Mouse (Mus musculus) intestine, postnatal 0 days (tissue): ENCODE measurements around the gene Clint1. TPM values are rescaled to one million over a fixed set of nuclear protein-coding genes. Genes with fewer than 3 reads are reported as not detected.

Experiments used
- ATAC-seq: fragments of 200-750 bp; cut with Nextera tagmentation; 2 replicates; pipeline ENCODE4 v1.8.0; 2017; ENCODE audit warnings: mild to moderate bottlenecking, moderate TSS enrichment, moderate library complexity
- H3K27ac ChIP-seq: fragments of 300-500 bp; sonication (generic); 2 replicates; pipeline ENCODE4 v1.5.1; 2014; ENCODE audit warnings: mild to moderate bottlenecking, low read depth, low read length, moderate library complexity
- H3K27me3 ChIP-seq: fragments of 300-500 bp; sonication (generic); replicated peaks from 2 replicates; pipeline ENCODE4 v1.6.1; 2014; ENCODE audit warnings: low read length, mixed read lengths; ENCODE audit not compliant: control insufficient read depth, insufficient read depth
- H3K36me3 ChIP-seq: fragments of 300-500 bp; sonication (generic); 2 replicates; pipeline ENCODE4 v1.6.1; 2014; ENCODE audit warnings: mild to moderate bottlenecking, moderate library complexity; ENCODE audit not compliant: control insufficient read depth, insufficient read depth
- H3K4me1 ChIP-seq: fragments of 300-500 bp; sonication (generic); replicated peaks from 2 replicates; pipeline ENCODE4 v1.6.1; 2014; ENCODE audit warnings: antibody characterized with exemption, low read length, mixed read lengths; ENCODE audit not compliant: control insufficient read depth, insufficient read depth
- H3K4me2 ChIP-seq: fragments of 300-500 bp; sonication (generic); replicated peaks from 2 replicates; pipeline ENCODE4 v1.6.1; 2014; ENCODE audit warnings: low read depth, mild to moderate bottlenecking, moderate library complexity
- H3K4me3 ChIP-seq: fragments of 300-500 bp; sonication (generic); 2 replicates; pipeline ENCODE4 v1.5.1; 2014; ENCODE audit warnings: low read depth, low read length
- H3K9ac ChIP-seq: fragments of 300-500 bp; sonication (generic); 2 replicates; pipeline ENCODE4 v1.6.1; 2014; ENCODE audit warnings: mild to moderate bottlenecking, low read depth, low read length
- H3K9me3 ChIP-seq: fragments of 300-500 bp; sonication (generic); 2 replicates; pipeline ENCODE4 v1.6.1; 2016; ENCODE audit warnings: mixed run types; ENCODE audit not compliant: control insufficient read depth
- CTCF ChIP-seq: sonication (generic); IDR thresholded peaks from 2 replicates; pipeline ENCODE4 v1.5.1; 2016; ENCODE audit warnings: low read depth, mild to moderate bottlenecking, control low read depth, antibody characterized with exemption, moderate library complexity
- WGBS: fragments of 180-500 bp; shearing (Covaris S2); extraction: QIAGEN DNeasy Blood & Tissue Kit; methylation state at CpG from one replicate; pipeline ENCODE4 v1.1.7; 2014; 5-methylcytosine and 5-hydroxymethylcytosine counted together
- polyA plus RNA-seq: library from polyadenylated mRNA; unstranded; fragments of >200 nt; fragmentation: Nextera tagmentation; extraction: Ambion mirVana; gene quantifications from 2 replicates; pipeline ENCODE4 v1.2.1, GENCODE M21; 2015

Gene Clint1
- polyA plus RNA-seq, 1 experiment from 2014 or later: 171 TPM

- H3K27me3 ChIP-seq: no peaks in the 10 kb centered on the region
- H3K4me3 ChIP-seq: no peak overlapping the region
- TF ChIP-seq CTCF: no peak
- no peak overlapping the region for H3K27ac ChIP-seq
- no peak for ATAC-seq
- 83% methylated on average over 9 of the region's 9 CpGs for WGBS
- H3K9ac ChIP-seq: no peak overlapping the region
- no peaks in the 10 kb centered on the region for H3K4me1 ChIP-seq
- H3K4me2 ChIP-seq: no peak overlapping the region
- H3K36me3 ChIP-seq: peaks cover 81% of the 10 kb centered on the region
- H3K9me3 ChIP-seq: no peaks in the 10 kb centered on the region
Observed at GRCm38 (mm10) chr11:45888471-45889030, 36.7 kb downstream of the Clint1 start.

DNA sequence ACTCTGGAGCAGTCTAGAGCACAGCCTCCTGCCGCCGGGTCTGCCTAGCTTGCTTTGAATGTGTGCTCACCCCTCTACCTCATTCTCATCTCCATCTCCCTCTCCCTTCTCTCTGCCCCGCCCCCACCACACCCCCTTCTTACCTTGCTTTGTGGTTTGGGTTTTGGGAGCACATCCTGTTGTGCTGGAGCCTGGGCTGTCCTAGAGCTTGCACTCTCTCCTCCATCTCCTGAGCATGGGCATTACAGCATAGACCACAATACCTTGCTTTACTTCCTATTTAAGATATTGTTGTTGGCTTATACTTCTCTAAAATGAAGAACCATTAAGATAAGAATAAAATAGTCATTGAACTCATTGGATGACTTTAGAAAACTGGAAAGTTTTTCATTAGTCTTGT is 38.1 kb downstream of the Clint1 start:
- Histone ChIP-seq H3K36me3 (peaks cover 91% of the 10 kb centered on the region), H3K4me1 (no peaks in the 10 kb centered on the region), H3K27me3 (no peaks in the 10 kb centered on the region), H3K9me3 (no peaks in the 10 kb centered on the region), H3K4me3 (no peak overlapping the region), H3K9ac (no peak overlapping the region), H3K4me2 (no peak overlapping the region), H3K27ac (no peak overlapping the region; the same call in 1 of the 2 replicates)
- TF ChIP-seq CTCF: no peak
- WGBS: 86% methylated on average over 3 of the region's 3 CpGs
- no peak for ATAC-seq

GRCm38 (mm10) chr11:45890423-45890822 is 38.6 kb downstream of the Clint1 start:
- no peak for TF ChIP-seq CTCF
- Histone ChIP-seq H3K4me3 (no peak overlapping the region), H3K27ac (no peak overlapping the region), H3K9ac (no peak overlapping the region), H3K9me3 (no peaks in the 10 kb centered on the region), H3K36me3 (peaks cover 92% of the 10 kb centered on the region), H3K4me2 (no peak overlapping the region), H3K4me1 (no peaks in the 10 kb centered on the region), H3K27me3 (no peaks in the 10 kb centered on the region)
- 86% methylated on average over 20 of the region's 20 CpGs for WGBS
- ATAC-seq: no peak

DNA sequence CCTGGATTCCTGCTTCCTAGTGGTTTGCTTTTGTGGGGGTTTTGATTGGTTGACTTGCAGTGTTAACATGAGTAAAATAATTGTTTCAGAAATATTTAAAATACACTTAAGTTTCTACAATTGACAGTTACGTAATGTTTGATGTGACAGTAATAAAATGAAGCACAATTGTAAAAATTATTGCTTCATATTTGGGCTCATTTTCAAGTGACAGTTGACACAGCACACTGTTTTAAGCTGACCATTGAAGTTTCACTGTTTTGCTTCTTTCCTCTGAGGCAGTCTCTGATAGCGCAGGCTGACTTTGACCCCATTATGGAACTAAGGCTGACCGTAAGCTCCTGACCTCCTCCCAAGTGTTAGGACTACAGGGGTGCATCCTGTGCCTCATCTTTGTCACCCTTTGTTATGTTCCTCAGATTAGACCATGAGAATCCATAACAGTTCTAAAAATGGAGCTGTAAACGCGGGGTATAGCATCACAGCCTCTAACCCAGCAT is 41.1 kb downstream of the Clint1 start:
- Histone ChIP-seq H3K9ac (no peak overlapping the region), H3K27ac (no peak overlapping the region), H3K4me1 (no peaks in the 10 kb centered on the region), H3K36me3 (peaks cover 94% of the 10 kb centered on the region), H3K9me3 (no peaks in the 10 kb centered on the region), H3K4me2 (no peak overlapping the region), H3K27me3 (no peaks in the 10 kb centered on the region), H3K4me3 (no peak overlapping the region)
- TF ChIP-seq CTCF: no peak
- 75% methylated on average over 5 of the region's 5 CpGs for WGBS
- ATAC-seq: 0 out of 2 replicates have a peak, but pooled peaks have one; percentile 49

DNA sequence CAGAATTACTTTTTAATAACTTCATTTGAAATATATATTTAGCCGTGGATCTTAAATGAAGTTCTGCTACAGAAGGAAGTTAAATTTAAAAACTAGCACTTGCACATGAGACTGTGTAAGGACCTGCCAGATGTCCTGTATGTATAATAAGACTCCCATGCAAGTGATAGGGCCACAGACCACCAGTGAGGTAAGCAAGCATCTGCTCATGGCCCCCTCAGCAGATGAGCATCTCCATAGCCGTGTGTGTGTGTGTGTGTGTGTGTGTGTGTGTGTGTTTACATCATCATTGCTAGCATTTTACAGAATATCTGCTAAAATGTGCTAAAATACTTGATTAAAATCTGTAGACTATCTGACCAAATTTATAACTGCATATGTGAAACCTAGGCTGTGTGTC is 45.5 kb downstream of the Clint1 start:
- ATAC-seq: no peak
- no peaks in the 10 kb centered on the region for H3K4me1 ChIP-seq
- WGBS: 91% methylated on average over 2 of the region's 2 CpGs
- H3K4me2 ChIP-seq: no peak overlapping the region
- no peak overlapping the region for H3K4me3 ChIP-seq
- H3K27ac ChIP-seq: no peak overlapping the region
- TF ChIP-seq CTCF: no peak
- H3K27me3 ChIP-seq: no peaks in the 10 kb centered on the region
- no peaks in the 10 kb centered on the region for H3K9me3 ChIP-seq
- peaks cover 74% of the 10 kb centered on the region for H3K36me3 ChIP-seq
- H3K9ac ChIP-seq: no peak overlapping the region

DNA sequence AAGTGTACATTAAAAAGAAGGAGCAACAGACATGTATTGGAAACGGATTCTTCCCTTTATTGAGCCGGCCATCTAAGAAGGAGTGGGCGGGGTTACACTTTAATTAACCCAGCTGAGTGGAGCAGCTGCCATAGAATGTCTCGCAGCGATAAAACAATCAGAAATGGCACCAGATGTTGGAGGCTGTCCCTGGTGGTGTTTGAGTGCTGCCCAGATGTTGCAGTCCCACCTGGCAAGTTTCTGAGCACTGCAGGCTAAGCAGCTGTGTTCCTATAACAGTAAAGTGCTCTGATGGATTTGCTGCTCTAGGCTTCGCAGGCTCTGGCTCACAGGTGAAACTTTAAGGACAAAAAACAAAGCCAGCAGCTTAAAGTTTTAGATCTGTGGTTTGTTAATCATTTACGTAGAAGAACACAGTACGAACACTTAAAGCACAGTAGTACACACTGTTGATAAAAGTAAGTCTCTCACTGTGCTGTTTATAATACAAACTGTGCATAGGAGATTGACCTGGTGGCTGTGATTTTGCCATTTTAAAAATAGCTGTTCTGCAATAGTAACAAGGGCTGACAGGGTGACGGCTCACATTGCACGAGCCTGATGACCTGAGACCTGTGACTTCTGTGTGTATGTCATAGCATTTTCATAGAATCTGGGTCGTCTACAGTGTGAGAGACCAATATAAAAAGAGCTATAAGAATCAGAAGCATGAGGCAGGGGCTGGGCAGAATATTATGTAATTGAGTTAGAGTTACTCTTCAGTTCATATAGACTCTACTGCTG is 48.6 kb downstream of the Clint1 start:
- Histone ChIP-seq H3K36me3 (peaks cover 59% of the 10 kb centered on the region), H3K4me1 (no peaks in the 10 kb centered on the region), H3K9me3 (no peaks in the 10 kb centered on the region), H3K4me3 (no peak overlapping the region), H3K27ac (no peak overlapping the region), H3K27me3 (no peaks in the 10 kb centered on the region), H3K9ac (no peak overlapping the region), H3K4me2 (no peak overlapping the region)
- TF ChIP-seq CTCF: no peak
- ATAC-seq: peak; percentile 44
- WGBS: 45% methylated on average over 11 of the region's 11 CpGs
